Mouse (Mus musculus) myocyte (in vitro differentiated cells): ENCODE measurements around the gene V1ra8.

ENCODE experiments used
- MYOD1 ChIP-seq, 3 experiments: IDR thresholded peaks; one replicate each; pipeline ENCODE4 v1.6.1; 2011; ENCODE audit warnings: control low read depth in 2 of 3, low read depth in 2 of 3, mild to moderate bottlenecking in 2 of 3, moderate library complexity in 1 of 3; ENCODE audit not compliant: insufficient read length in 2 of 3, control insufficient read depth in 1 of 3
- MYOG ChIP-seq, 3 experiments: IDR thresholded peaks; one replicate each; pipeline ENCODE4 v1.6.1; 2011; ENCODE audit warnings: control low read depth in 2 of 3, low read depth in 2 of 3, mild to moderate bottlenecking in 2 of 3; ENCODE audit not compliant: insufficient read length in 2 of 3, control insufficient read depth in 1 of 3, insufficient read depth in 1 of 3

GRCm38 (mm10) chr6:90224338-90224737, 21.7 kb downstream of the V1ra8 start, which contains the start of gene Vmn1r53:
- TF ChIP-seq MYOD1 (IDR thresholded peaks at IDR 0.05; ENCODE audit: control insufficient read depth in 1 of 3, insufficient read length in 2 of 3, low read depth in 2 of 3) (no peak), MYOG (IDR thresholded peaks at IDR 0.05; ENCODE audit: control insufficient read depth in 1 of 3, insufficient read depth in 1 of 3, insufficient read length in 2 of 3, low read depth in 2 of 3) (no peak)
